Mouse (Mus musculus): ENCODE data around the gene Osbpl6.
A peak's percentile ranks its signal among the peaks of the same experiment; 100 is the strongest.
"Not testable (repeated sequence)": the region's sequence is repeated elsewhere in the genome, so short reads cannot be mapped to it uniquely, and the experiment has no call there.

The Osbpl6 gene

DNA sequence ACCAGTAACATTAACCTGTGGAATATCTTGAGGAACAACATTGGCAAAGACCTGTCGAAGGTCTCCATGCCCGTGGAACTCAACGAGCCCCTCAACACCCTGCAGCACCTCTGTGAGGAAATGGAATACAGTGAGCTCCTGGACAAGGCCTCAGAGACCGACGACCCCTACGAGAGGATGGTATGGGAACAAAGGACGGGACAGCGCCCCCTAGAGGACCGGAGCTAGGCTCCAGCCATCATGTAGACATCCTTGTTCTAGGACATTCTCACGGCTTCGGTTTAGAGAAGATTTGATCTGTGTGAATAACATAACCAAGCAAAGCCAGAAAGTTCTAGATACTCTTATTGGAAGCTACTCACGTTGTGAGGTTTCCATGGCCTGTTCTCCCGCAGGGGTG lies 178.8 kb downstream of the Osbpl6 start:
- no peak for DNase-seq

- no peak for DNase-seq
Observed at GRCm38 (mm10) chr2:76586906-76587305, 180.6 kb downstream of the Osbpl6 start.

- no peak for DNase-seq
Observed at GRCm38 (mm10) chr2:76590221-76590620, 183.9 kb downstream of the Osbpl6 start.

- no peak for DNase-seq
Observed at GRCm38 (mm10) chr2:76592401-76592924, 186.2 kb downstream of the Osbpl6 start.

- DNase-seq, result no peak
Observed at GRCm38 (mm10) chr2:76597521-76597920, 191.2 kb downstream of the Osbpl6 start.

DNA sequence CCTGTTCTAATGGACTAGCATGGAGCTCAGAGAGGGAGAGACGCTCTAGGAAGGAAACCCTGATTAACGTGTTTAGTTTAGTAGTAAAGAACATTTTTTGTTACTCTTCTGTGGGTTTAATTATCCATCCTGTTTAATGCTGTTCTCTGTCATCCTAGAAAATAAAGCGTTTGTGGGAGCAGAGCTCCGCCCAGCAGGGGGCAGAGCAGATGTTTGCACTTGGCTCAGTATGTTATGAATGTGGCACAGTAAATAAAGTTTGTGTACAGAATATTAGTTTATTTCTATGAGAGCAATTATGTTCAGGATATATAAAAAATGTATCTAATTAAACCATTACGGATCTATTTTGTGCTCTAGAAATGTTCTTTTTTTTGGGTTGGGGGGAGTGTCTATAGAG lies 192.9 kb downstream of the Osbpl6 start:
- DNase-seq, result no peak

- no peak for DNase-seq
Observed at GRCm38 (mm10) chr2:76602256-76602655, 195.9 kb downstream of the Osbpl6 start.

DNA sequence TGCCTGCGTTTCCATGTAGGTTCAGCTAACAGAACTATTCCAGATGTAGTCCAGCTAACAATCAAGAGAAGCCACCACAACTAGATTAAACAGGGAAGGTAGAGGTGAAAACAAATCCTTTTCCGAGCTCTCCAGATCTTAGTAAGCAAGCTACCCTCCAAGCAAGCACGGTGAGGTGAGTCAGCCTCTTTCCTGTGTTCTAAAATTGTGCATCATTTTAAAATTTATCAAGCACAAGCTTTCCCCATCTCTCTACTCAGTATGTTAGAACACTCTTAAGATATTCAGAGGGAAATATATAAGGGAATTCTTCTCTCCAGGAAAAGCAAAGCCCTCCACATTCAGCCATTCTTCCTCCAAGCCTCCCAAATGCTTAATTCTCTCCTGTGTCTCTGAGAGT lies 200.4 kb downstream of the Osbpl6 start:
- no peak for DNase-seq

- no peak for DNase-seq
Observed at GRCm38 (mm10) chr2:76610326-76611104, 204.2 kb downstream of the Osbpl6 start.

GRCm38 (mm10) chr2:76611996-76612395 lies 205.7 kb downstream of the Osbpl6 start:
- no peak for DNase-seq

- DNase-seq, result no peak
Observed at GRCm38 (mm10) chr2:76618078-76618477, 211.8 kb downstream of the Osbpl6 start.

DNA sequence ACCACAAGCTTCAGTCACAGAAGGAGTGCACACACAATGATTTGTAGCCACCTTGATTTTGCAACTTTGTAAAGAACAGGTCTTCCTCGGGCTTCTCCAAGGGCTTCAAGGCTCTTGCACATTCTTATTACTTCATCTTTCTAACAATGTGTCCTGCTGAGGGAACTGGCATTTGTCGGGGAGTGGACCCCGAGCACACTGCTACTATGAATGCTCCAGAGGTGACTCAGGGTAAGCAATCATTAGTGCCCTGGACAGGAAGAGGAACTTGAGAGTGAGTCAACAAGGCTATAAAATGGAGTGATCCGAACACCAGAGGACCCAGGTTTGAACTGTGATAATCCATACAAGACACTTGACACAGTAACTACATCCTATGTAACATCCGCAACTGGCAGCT lies 213.9 kb downstream of the Osbpl6 start:
- no peak for DNase-seq

DNA sequence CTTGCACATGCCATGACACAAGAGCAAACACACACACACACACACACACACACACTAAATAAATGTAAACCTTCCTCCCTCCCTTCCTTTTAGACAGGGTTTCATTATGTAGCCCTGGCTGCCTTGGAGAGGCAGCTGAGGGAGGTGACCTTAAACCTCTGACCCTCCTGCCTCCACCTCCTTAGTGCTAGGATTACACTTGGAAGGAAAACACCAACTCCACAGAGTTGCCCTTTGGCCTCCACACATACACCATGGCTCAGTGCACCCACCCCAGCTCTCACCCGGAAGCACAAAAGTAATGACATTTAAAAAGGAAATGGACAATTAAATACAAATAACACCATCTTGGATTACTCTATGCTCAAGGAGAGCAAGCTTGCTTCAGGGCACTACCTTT lies 215.4 kb downstream of the Osbpl6 start:
- DNase-seq, result no peak

DNA sequence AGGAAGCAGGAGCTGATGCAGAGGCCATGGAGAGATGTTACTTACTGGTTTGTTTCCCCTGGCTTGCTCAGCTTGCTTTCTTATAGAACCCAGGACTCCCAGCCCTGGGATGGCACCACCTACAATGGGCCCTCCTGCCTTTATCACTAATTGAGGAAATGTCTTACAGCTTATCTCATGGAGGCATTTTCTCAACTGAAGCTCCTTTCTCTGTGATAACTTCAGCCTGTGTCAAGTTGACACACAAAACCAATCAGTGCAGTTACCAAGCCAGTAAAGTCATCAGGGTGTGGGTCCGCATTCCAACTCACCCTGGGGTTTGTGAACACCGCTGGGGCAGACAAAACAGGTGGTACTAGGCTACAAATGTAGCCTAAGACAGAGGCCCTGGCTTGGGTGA lies 216.0 kb downstream of the Osbpl6 start:
- DNase-seq, result not testable (repeated sequence)

- DNase-seq, result no peak
Observed at GRCm38 (mm10) chr2:76630293-76630692, 224.0 kb downstream of the Osbpl6 start.

GRCm38 (mm10) chr2:76631600-76631999 lies 225.3 kb downstream of the Osbpl6 start:
- no peak for DNase-seq

- DNase-seq, result no peak
Observed at GRCm38 (mm10) chr2:76639637-76640036, 233.3 kb downstream of the Osbpl6 start.

GRCm38 (mm10) chr2:76643801-76644200 lies 237.5 kb downstream of the Osbpl6 start:
- DNase-seq, result no peak

DNA sequence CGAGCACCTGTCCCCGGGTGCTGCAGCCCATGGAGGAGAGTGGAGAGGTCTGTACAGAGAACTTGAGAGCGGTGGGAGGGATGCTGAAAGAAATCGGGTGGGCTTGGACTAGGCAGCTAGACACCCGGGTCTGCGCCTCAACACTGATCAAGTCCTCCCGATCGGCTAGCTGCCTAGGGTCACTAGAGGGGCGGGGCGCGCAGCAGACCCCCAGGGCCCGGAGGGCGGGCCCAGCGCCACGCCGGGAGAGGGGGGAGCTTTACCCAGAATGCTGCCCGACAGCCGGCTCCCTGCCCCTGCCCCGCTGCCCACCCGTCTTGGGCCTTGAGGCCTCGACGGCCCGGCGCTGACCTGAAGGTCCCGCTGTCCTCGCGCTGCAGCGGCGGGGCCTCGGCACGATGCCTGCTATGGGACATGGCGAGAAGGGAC lies 241.1 kb downstream of the Osbpl6 start:
- DNase-seq, result no peak

GRCm38 (mm10) chr2:76647883-76648570 lies 241.7 kb downstream of the Osbpl6 start, which contains the start of the genes Prkra and Pjvk:
TSS of gene Prkra (minus strand) at chr2:76648015.
TSS of gene Pjvk (plus strand) at chr2:76648476.
- DNase-seq, result peak; percentile 98

DNA sequence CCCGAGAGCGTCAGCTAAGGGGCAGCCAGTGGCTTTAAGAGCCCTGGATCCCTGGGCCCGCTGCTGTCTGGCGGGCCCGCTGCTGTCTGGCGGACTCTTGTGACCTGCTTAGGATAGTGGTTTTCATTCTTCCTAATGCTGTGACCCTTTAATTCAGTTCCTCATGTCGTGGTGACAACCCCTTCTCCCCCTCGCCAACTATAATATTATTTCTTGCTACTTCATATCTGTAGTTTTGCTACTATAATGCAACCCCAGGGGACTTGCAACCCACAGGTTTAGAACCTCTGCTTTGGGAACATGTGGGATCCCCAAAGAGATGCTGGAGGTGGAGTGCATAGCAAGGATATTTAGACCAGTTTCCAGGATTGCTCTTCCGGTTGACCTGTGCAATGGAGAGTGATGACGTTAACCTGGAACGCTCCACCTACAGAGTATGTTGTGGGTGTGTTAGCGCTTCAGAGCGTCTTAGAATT lies 242.4 kb downstream of the Osbpl6 start:
- peak; percentile 44 for DNase-seq

Data from cerebellum, adult 11-12 months (tissue).